Mouse (Mus musculus): ENCODE results near the gene Zic2. TPM values are rescaled to one million over a fixed set of nuclear protein-coding genes. Genes with fewer than 3 reads are reported as not detected.

Gene Zic2
- polyA plus RNA-seq, 1 experiment from 2014 or later = 7.3 TPM

DNA sequence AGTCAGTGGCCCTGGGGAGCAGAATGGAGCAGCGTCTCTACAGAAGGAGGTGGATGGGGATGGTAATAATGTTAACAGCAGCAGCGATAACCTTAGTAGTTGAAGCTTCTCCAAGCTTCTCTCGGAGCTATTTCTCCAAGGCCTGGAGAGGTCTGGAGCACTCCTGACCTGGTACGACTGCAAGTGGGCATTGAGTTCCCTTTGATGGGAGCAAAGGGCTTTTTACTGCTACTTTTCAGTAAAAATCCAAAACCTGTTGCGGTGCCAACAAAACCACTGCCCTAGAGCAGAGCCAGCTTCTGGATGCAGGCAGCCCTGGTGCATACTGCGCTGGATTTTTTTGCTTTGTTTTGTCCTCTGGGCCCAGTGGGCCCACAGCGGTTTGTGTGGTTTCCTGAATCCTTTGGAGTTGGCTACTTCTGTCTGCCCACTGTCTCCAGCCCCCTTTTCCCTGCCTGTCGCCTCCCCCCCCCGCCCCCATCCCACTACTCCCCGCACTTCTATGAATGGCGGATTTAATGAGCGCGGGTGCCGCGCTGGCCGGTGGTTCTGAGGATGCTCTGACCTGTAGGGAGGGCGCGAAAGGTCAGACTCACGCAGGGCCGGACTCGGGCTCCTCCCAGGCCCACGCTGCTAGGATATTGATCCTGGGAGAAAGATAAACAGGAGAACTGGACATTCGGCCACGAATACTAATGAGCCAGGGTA is 9.8 kb downstream of the Zic2 start:
- Histone ChIP-seq H3K9ac (ENCODE audit: low read length) (peak overlapping the region; percentile 37), H3K4me3 (ENCODE audit: low read depth, low read length) (peak overlapping the region; percentile 1; the same call in 1 of the 2 replicates), H3K27me3 (replicated peaks; ENCODE audit: control insufficient read depth, insufficient read depth, low read length) (peaks cover 57% of the 10 kb centered on the region), H3K4me2 (ENCODE audit: low read length) (peak overlapping the region; percentile 73), H3K4me1 (ENCODE audit: control insufficient read depth, insufficient read depth, low read length) (peaks cover 9% of the 10 kb centered on the region; the same call in 1 of the 2 replicates), H3K27ac (ENCODE audit: low read depth, low read length) (peak overlapping the region; percentile 66), H3K9me3 (replicated peaks; ENCODE audit: control insufficient read depth, low read length) (no peaks in the 10 kb centered on the region), H3K36me3 (ENCODE audit: control insufficient read depth, insufficient read depth, low read length) (no peaks in the 10 kb centered on the region)
- peak; percentile 21; the same call in 1 of the 2 replicates for ATAC-seq
- 8% methylated on average over 24 of the region's 24 CpGs for WGBS
- DNase-seq (ENCODE audit: low spot score) = peak; percentile 56

DNA sequence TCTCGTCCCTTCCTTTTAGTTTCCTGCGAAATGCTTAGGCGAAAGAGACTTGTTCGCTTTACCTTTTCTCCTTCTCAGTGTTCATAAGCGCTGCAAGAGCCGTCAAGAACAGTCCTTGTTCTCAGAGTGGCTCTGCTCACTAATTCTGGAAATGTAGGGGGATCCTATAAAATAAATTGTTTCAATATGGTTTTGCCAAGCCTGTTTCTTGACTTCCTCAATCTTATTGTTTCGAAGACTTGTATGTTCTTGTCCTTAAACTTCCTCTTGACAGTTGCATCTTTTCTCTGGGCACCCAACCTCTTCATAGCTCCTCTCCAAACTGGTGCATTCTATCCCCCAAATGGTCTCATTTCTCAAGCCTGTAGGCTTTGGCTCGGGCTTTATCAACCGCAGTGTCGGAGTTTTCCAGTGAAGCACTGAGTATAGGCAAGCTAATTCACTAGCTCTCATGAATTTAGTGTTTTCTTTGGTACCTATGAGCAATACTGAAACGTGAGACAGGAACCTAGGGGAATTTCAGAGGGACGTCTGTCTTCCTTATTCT is 10.5 kb downstream of the Zic2 start:
- H3K9me3 ChIP-seq (replicated peaks; ENCODE audit: control insufficient read depth, low read length) = no peaks in the 10 kb centered on the region
- WGBS = 17% methylated on average over 12 of the region's 12 CpGs
- H3K4me2 ChIP-seq (ENCODE audit: low read length) = peak overlapping the region; percentile 73
- ATAC-seq (no peak), DNase-seq (ENCODE audit: low spot score) (peak; percentile 37)
- H3K4me3 ChIP-seq (ENCODE audit: low read depth, low read length) = 0 out of 2 replicates have a peak overlapping the region, but pooled peaks have one; percentile 1
- peaks cover 12% of the 10 kb centered on the region; the same call in 1 of the 2 replicates for H3K4me1 ChIP-seq (ENCODE audit: control insufficient read depth, insufficient read depth, low read length)
- no peaks in the 10 kb centered on the region for H3K36me3 ChIP-seq (ENCODE audit: control insufficient read depth, insufficient read depth, low read length)
- peaks cover 54% of the 10 kb centered on the region for H3K27me3 ChIP-seq (replicated peaks; ENCODE audit: control insufficient read depth, insufficient read depth, low read length)
- peak overlapping the region; percentile 26; the same call in 1 of the 2 replicates for H3K9ac ChIP-seq (ENCODE audit: low read length)
- peak overlapping the region; percentile 66 for H3K27ac ChIP-seq (ENCODE audit: low read depth, low read length)

DNA sequence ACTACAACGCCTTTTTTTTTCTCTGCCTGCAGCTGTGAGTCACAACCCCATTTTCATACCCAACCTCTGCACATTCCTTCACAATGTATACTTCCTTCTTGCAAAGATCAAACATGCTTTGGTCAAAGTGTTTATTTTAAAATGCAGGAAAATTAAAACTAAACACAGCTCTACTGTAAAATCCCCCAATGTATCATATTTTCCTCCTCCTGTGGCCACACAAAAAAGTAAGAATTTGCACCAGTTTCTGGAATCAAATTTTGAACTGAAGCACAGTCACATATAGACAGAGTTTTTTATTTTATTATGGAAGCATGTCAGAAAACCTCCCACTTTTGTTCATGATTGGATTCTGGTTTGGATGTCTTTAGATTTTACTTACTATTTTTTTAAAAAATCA is 11.4 kb downstream of the Zic2 start:
- H3K27me3 ChIP-seq (replicated peaks; ENCODE audit: control insufficient read depth, insufficient read depth, low read length) = peaks cover 54% of the 10 kb centered on the region
- no peak overlapping the region for H3K9ac ChIP-seq (ENCODE audit: low read length)
- H3K9me3 ChIP-seq (replicated peaks; ENCODE audit: control insufficient read depth, low read length) = no peaks in the 10 kb centered on the region
- H3K4me1 ChIP-seq (ENCODE audit: control insufficient read depth, insufficient read depth, low read length) = peaks cover 10% of the 10 kb centered on the region; the same call in 1 of the 2 replicates
- H3K36me3 ChIP-seq (ENCODE audit: control insufficient read depth, insufficient read depth, low read length) = no peaks in the 10 kb centered on the region
- 58% methylated on average over 1 of the region's 1 CpGs for WGBS
- H3K4me3 ChIP-seq (ENCODE audit: low read depth, low read length) = no peak overlapping the region
- DNase-seq (ENCODE audit: low spot score) (peak; percentile 6), ATAC-seq (no peak)
- H3K4me2 ChIP-seq (ENCODE audit: low read length) = no peak overlapping the region
- H3K27ac ChIP-seq (ENCODE audit: low read depth, low read length) = no peak overlapping the region

DNA sequence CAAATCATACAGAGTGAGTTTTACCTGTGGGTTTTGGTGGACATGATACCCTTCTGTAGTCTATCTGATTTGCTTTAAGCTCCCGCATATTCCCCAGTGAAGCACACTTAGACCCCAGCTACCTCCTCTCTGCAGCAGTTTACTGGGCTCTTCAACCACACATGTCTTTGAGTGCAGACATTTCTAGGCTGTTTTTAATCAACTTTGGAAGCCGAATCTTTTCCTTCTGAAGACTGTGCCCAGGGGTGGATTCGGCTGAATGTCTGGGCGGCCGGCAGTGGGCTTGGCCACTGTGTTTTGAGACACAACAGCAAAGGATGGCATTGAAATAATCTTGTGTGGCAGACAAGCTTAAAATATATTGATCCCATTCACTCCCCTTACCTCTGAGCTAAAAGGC is 12.1 kb downstream of the Zic2 start:
- ATAC-seq (no peak), DNase-seq (ENCODE audit: low spot score) (peak; percentile 10)
- 30% methylated on average over 5 of the region's 5 CpGs for WGBS
- Histone ChIP-seq H3K27me3 (replicated peaks; ENCODE audit: control insufficient read depth, insufficient read depth, low read length) (peaks cover 53% of the 10 kb centered on the region), H3K9me3 (replicated peaks; ENCODE audit: control insufficient read depth, low read length) (no peaks in the 10 kb centered on the region), H3K9ac (ENCODE audit: low read length) (no peak overlapping the region), H3K27ac (ENCODE audit: low read depth, low read length) (no peak overlapping the region), H3K36me3 (ENCODE audit: control insufficient read depth, insufficient read depth, low read length) (no peaks in the 10 kb centered on the region), H3K4me2 (ENCODE audit: low read length) (0 out of 2 replicates have a peak overlapping the region, but pooled peaks have one; percentile 4), H3K4me1 (ENCODE audit: control insufficient read depth, insufficient read depth, low read length) (peaks cover 7% of the 10 kb centered on the region; the same call in 1 of the 2 replicates), H3K4me3 (ENCODE audit: low read depth, low read length) (no peak overlapping the region)

DNA sequence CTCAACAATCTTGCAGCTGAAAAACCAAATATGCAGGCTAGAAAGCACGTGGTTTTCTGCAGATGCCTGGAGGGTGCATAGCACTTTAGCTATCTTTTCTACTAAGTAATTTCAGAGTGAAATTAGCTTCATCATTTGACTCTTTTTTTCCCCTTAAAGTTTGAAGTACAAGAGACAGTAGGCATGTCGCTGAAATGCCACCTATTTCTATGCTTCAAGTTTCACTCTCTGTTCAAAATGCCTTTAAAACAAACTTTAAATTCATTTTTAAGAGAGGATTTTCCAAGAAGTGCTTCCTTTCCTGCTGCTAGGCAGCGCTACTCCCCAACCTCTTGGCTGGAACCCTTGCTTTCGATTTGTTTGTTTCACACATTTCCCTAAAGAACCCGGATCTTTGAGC is 13.8 kb downstream of the Zic2 start:
- Histone ChIP-seq H3K4me2 (ENCODE audit: low read length) (peak overlapping the region; percentile 51), H3K9ac (ENCODE audit: low read length) (peak overlapping the region; percentile 21; the same call in 1 of the 2 replicates), H3K27me3 (replicated peaks; ENCODE audit: control insufficient read depth, insufficient read depth, low read length) (peaks cover 41% of the 10 kb centered on the region), H3K4me3 (ENCODE audit: low read depth, low read length) (peak overlapping the region; percentile 12; the same call in 1 of the 2 replicates), H3K27ac (ENCODE audit: low read depth, low read length) (no peak overlapping the region), H3K9me3 (replicated peaks; ENCODE audit: control insufficient read depth, low read length) (no peaks in the 10 kb centered on the region), H3K36me3 (ENCODE audit: control insufficient read depth, insufficient read depth, low read length) (no peaks in the 10 kb centered on the region), H3K4me1 (ENCODE audit: control insufficient read depth, insufficient read depth, low read length) (peaks cover 3% of the 10 kb centered on the region; the same call in 1 of the 2 replicates)
- WGBS = 1% methylated on average over 5 of the region's 5 CpGs
- DNase-seq (ENCODE audit: low spot score) (peak; percentile 64), ATAC-seq (no peak)

DNA sequence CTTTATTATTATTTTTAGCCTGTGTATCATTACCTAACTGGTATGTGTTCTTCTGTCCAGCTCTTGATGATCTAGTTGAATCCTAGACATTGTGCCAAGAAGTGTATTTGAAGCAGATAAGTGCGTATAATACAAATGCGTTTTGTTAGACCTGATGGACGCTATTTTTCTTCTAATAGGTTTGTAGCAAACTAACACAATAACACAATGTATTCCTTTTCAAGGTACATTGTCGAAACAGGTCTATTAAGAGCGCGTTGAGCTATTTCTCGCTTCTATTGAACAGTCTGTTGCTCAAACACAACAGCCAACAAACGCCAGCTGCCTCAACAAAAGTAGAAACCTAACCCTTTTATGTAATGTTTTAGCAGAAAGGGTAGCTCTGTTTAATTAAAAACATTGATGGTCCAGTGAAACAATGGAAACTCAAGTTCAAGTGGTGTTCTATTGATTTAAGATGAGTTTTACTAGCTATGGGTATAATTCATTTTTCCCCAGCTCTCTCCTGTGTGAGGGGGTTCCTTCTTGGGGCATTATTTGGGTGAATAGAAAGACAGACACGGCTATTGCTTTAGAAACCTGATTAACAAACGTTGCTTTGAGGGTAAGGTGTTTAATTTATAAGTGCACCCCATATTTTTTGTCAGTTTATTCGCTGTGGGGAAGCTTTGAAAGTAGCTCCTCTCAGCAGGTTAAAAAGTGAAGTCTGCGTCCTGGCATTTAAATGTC is 14.6 kb downstream of the Zic2 start:
- H3K4me3 ChIP-seq (ENCODE audit: low read depth, low read length) = peak overlapping the region; percentile 24
- no peak; the same call in 1 of the 2 replicates for ATAC-seq

DNA sequence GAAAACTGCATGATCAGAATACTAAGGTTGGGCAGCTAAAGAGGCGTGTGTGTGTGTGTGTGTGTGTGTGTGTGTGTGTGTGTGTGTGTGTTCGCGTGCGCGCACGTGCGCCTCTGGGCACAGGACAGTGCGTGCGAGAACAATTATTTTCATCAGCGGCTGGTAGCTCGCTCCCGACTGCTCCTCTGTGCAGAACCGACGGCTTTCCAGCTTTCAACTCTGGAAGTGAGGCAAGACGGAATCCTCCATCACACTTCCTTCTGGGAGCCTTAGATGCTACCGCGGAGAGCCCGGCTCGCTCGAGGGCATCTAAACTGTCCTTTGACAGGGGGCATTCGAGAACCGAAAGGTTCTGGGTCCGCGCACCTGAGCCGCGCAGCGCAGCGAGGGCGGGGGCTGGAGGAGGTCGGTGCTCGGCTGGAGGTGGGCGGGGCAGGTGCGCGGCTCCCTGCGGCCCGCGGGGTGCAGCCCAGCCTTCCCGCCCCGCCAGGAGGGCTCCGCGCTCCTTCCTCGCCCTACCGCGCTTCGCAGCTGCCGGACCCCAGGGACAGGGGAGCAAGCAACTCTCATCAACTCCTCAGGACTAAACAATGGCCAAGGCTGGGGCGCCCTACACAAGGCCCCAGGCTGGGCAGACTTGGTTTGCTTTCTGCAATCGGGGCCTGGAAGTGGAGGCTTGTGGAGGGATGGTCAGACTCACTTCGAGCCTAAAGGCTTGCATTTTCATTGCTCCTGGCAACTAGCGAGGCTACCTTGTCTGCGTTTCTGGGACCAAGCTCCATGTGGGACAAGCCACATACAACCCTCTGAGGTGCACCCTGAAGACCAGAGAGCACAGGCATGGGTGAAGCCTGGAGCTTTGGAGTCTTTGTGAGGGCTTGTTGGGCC is 15.4 kb downstream of the Zic2 start, which contains the start of gene Gm10837:
Gene Gm10837, plus strand, starts transcription at position 146 of the 888 bp plus-strand sequence.
- H3K9me3 ChIP-seq (replicated peaks; ENCODE audit: control insufficient read depth, low read length) = 0 out of 2 replicates have a peak, but pooled peaks cover 3% of the 10 kb centered on the region
- peak; percentile 75 for ATAC-seq
- peak within 1 kb of the TSS; percentile 59 for H3K9ac ChIP-seq (ENCODE audit: low read length)
- peak; percentile 65 for DNase-seq (ENCODE audit: low spot score)
- H3K4me2 ChIP-seq (ENCODE audit: low read length) = peak within 1 kb of the TSS; percentile 51
- H3K4me1 ChIP-seq (ENCODE audit: control insufficient read depth, insufficient read depth, low read length) = peaks cover 3% of the 10 kb centered on the region; the same call in 1 of the 2 replicates
- peak within 1 kb of the TSS; percentile 72 for H3K27ac ChIP-seq (ENCODE audit: low read depth, low read length)
- WGBS = 3% methylated on average over 51 of the region's 51 CpGs
- peak within 1 kb of the TSS; percentile 24 for H3K4me3 ChIP-seq (ENCODE audit: low read depth, low read length)
- no peaks in the 10 kb centered on the region for H3K36me3 ChIP-seq (ENCODE audit: control insufficient read depth, insufficient read depth, low read length)
- H3K27me3 ChIP-seq (replicated peaks; ENCODE audit: control insufficient read depth, insufficient read depth, low read length) = peaks cover 27% of the 10 kb centered on the region

More for the DNA sequence above, 14.6 kb downstream of the Zic2 start:
- Histone ChIP-seq H3K36me3 (ENCODE audit: control insufficient read depth, insufficient read depth, low read length) (no peaks in the 10 kb centered on the region), H3K27me3 (replicated peaks; ENCODE audit: control insufficient read depth, insufficient read depth, low read length) (peaks cover 33% of the 10 kb centered on the region), H3K4me2 (ENCODE audit: low read length) (peak overlapping the region; percentile 51), H3K9me3 (replicated peaks; ENCODE audit: control insufficient read depth, low read length) (0 out of 2 replicates have a peak, but pooled peaks cover 3% of the 10 kb centered on the region), H3K4me1 (ENCODE audit: control insufficient read depth, insufficient read depth, low read length) (peaks cover 3% of the 10 kb centered on the region; the same call in 1 of the 2 replicates), H3K9ac (ENCODE audit: low read length) (no peak overlapping the region), H3K27ac (ENCODE audit: low read depth, low read length) (peak overlapping the region; percentile 72; the same call in 1 of the 2 replicates)
- WGBS = under 1% methylated on average over 12 of the region's 12 CpGs
- DNase-seq (ENCODE audit: low spot score) = peak; percentile 76

DNA sequence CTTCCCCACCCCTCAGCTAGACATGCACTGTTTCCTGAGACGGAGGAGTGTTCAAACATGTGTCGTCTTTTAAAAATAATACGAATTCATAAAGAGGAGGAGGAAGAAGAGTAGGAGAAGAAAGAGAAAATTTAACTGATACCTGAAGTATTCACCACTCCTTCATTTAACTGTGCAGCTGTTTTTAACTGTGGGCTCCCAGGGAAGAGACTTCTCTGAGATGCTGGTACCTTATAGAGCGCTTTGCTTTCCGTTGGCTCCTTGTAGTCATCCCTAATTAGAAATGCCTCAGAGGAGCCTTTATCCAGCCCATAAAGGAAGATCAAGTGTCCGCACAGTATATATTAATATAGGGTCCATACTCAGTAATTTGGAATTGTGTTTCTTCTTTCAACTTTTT is 16.3 kb downstream of the Zic2 start:
- no peak overlapping the region for H3K4me3 ChIP-seq (ENCODE audit: low read depth, low read length)
- no peaks in the 10 kb centered on the region for H3K36me3 ChIP-seq (ENCODE audit: control insufficient read depth, insufficient read depth, low read length)
- H3K9me3 ChIP-seq (replicated peaks; ENCODE audit: control insufficient read depth, low read length) = 0 out of 2 replicates have a peak, but pooled peaks cover 3% of the 10 kb centered on the region
- H3K27ac ChIP-seq (ENCODE audit: low read depth, low read length) = no peak overlapping the region
- no peak overlapping the region for H3K9ac ChIP-seq (ENCODE audit: low read length)
- H3K4me2 ChIP-seq (ENCODE audit: low read length) = no peak overlapping the region
- H3K27me3 ChIP-seq (replicated peaks; ENCODE audit: control insufficient read depth, insufficient read depth, low read length) = peaks cover 22% of the 10 kb centered on the region
- H3K4me1 ChIP-seq (ENCODE audit: control insufficient read depth, insufficient read depth, low read length) = peaks cover 3% of the 10 kb centered on the region; the same call in 1 of the 2 replicates
- ATAC-seq = no peak
- WGBS = 73% methylated on average over 6 of the region's 6 CpGs
- DNase-seq (ENCODE audit: low spot score) = no peak
